Mouse (Mus musculus): ENCODE results near the gene Tas2r104.

DNA sequence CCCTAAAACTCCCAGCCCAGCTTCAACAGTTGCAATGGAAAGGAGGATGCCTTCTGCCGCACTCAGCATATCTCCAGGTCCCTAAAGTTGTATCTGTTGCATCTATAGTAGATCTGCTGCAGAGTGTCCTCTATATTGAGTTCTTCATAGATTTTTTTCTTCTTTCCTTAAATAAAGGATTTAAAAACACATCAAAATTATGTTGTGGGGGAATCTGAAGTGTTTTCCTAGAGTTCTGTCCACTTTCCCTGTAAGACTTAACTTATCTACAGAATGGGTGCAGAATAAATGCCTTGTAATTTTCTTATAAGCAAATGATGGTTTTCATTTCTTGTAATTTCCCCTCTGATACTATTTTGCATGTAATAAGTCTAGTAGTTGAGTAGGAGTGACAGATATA, 1.9 kb upstream of the Tas2r104 start, which contains the start of gene Tas2r105:
- TF ChIP-seq CTCF (IDR thresholded peaks at IDR 0.05; ENCODE audit: low read depth) (no peak), EP300 (IDR thresholded peaks at IDR 0.05; ENCODE audit: low read depth) (no peak)

All from liver, embryonic 14.5 days (tissue).